Mouse (Mus musculus) heart, embryonic 14.5 days (tissue): ENCODE data around the gene Zfhx2. TPM values are rescaled to one million over a fixed set of nuclear protein-coding genes. Genes with fewer than 3 reads are reported as not detected.

ENCODE experiments used
- ATAC-seq: fragments of 200-750 bp; cut with Nextera tagmentation; 2 replicates; pipeline ENCODE4 v1.8.0; 2017; ENCODE audit warnings: low read depth, moderate TSS enrichment; ENCODE audit not compliant: insufficient number of reproducible peaks, insufficient read depth, low FRiP score
- H3K27ac ChIP-seq, 2 experiments: fragments of 200-500 bp in 1 of 2; fragments of 300-500 bp in 1 of 2; sonication (generic) in 1 of 2; replicated peaks in 1 of 2; 2 replicates each; pipeline ENCODE4 v1.5.1; 2012 to 2014; ENCODE audit warnings: low read depth in 2 of 2, low read length in 2 of 2, control low read depth in 1 of 2, mild to moderate bottlenecking in 1 of 2, mixed read lengths in 1 of 2; ENCODE audit not compliant: control insufficient read depth in 1 of 2, insufficient read depth in 1 of 2
- H3K27me3 ChIP-seq: fragments of 300-500 bp; sonication (generic); 2 replicates; pipeline ENCODE4 v1.6.1; 2014; ENCODE audit warnings: mild to moderate bottlenecking, low read length, control low read depth; ENCODE audit not compliant: control insufficient read depth, insufficient read depth
- H3K36me3 ChIP-seq: fragments of 300-500 bp; sonication (generic); 2 replicates; pipeline ENCODE4 v1.6.1; 2014; ENCODE audit warnings: mild to moderate bottlenecking, control low read depth, low read length, mixed read lengths; ENCODE audit not compliant: control insufficient read depth, insufficient read depth
- H3K4me1 ChIP-seq, 2 experiments: fragments of 200-500 bp in 1 of 2; fragments of 300-500 bp in 1 of 2; sonication (generic) in 1 of 2; 2 replicates each; pipeline ENCODE4 v1.6.1; 2012 to 2014; ENCODE audit warnings: low read length in 2 of 2, control low read depth in 1 of 2, mixed read lengths in 1 of 2; ENCODE audit not compliant: control insufficient read depth in 2 of 2, insufficient read depth in 2 of 2
- H3K4me2 ChIP-seq: fragments of 300-500 bp; sonication (generic); 2 replicates; pipeline ENCODE4 v1.6.1; 2014; ENCODE audit warnings: mild to moderate bottlenecking, low read length
- H3K4me3 ChIP-seq, 2 experiments: fragments of 200-500 bp in 1 of 2; fragments of 300-500 bp in 1 of 2; sonication (generic) in 1 of 2; 2 replicates each; pipeline ENCODE4 v1.5.1; 2012 to 2014; ENCODE audit warnings: low read length in 2 of 2, mild to moderate bottlenecking in 2 of 2, control low read depth in 1 of 2, low read depth in 1 of 2, moderate library complexity in 1 of 2; ENCODE audit not compliant: control insufficient read depth in 1 of 2, insufficient read depth in 1 of 2
- H3K9ac ChIP-seq: fragments of 300-500 bp; sonication (generic); 2 replicates; pipeline ENCODE4 v1.6.1; 2014; ENCODE audit warnings: mild to moderate bottlenecking, low read length
- H3K9me3 ChIP-seq: fragments of 300-500 bp; sonication (generic); 2 replicates; pipeline ENCODE4 v1.6.1; 2016; ENCODE audit warnings: low read length, control low read depth; ENCODE audit not compliant: control insufficient read depth
- WGBS: fragments of 180-500 bp; shearing (Covaris S2); extraction: QIAGEN DNeasy Blood & Tissue Kit; methylation state at CpG from one replicate; pipeline ENCODE4 v1.1.7; 2014; 5-methylcytosine and 5-hydroxymethylcytosine counted together
- polyA plus RNA-seq: library from polyadenylated mRNA; unstranded; fragments of >200 nt; fragmentation: Nextera tagmentation; extraction: Ambion mirVana; gene quantifications from 2 replicates; pipeline ENCODE4 v1.2.1, GENCODE M21; 2014

Gene Zfhx2
- polyA plus RNA-seq, 1 experiment from 2014 or later = 2.6 TPM

DNA sequence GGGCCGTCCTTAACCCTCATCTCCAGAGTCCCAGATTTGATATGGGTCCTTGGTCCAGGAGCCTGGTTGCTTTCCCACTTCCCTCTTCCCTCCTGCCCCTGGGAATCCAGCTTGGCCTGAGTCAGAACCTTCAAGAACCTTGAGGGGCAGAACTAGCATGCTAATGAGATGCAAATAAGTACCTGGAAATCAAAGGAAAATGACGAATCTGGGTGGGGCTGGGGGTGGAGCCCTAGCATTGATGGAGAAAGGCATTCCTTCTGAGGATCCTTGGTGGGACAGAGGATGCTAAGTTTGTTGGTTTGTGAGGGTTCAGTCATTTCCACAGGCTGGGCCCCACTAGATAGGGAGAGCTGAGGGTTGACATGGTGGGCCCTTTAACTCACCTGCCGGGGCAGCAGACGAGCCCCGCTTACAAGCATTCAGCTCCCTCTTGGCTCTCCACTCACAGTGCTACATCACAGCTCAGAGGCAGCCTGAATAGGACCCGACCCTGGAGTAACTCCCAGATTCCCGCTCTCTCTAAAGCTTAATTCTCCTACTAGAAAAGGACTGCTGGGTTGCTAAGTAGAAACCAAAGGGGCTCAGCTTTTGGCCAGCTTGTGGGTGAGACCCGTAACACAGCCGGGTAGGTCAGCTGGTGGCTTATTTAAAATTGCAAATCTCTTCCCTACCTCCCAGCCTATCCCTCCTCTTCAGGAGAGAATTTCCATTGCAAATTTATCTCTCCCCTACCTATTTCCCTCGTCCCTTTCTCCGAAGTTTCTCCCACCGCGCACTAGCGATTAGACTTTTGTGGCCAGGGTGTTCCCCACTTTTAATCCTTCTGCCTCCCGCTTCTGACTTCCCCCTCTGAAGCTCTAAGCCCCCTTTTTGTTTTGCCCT lies 14.4 kb downstream of the Zfhx2 start:
- no peaks in the 10 kb centered on the region for H3K9me3 ChIP-seq
- peaks cover 6 to 19% of the 10 kb centered on the region in 2 experiments for H3K4me1 ChIP-seq
- peak overlapping the region; percentile 30; the same call in 1 of the 2 replicates for H3K9ac ChIP-seq
- H3K27me3 ChIP-seq = peaks cover 20% of the 10 kb centered on the region
- no peak overlapping the region for H3K4me3 ChIP-seq
- ATAC-seq = no peak
- H3K4me2 ChIP-seq = no peak overlapping the region
- 29% methylated on average over 15 of the region's 15 CpGs for WGBS
- H3K27ac ChIP-seq = no peak overlapping the region
- H3K36me3 ChIP-seq = no peaks in the 10 kb centered on the region

DNA sequence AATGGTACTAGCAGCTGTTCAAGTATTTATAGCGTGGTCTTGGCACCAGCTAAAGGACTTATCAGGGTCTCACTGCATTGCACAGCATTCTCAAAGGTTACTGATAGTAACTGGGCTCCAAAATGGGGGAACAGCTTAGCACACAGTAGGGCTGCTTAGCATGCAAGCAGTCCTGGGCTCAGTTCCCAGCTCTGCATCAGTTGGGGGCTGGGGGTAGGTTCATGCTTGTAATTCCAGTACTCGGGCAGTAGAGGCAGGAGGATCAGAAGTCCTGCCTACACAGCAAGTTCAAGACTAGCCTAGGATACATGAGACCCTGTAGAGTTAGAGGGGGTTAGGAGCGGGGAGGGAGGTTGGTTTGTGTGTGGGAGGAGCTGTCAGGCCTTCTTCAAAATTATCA lies 15.2 kb downstream of the Zfhx2 start:
- Histone ChIP-seq H3K36me3 (no peaks in the 10 kb centered on the region), H3K9ac (no peak overlapping the region), H3K9me3 (no peaks in the 10 kb centered on the region), H3K27ac (no peak overlapping the region), H3K27me3 (peaks cover 27% of the 10 kb centered on the region), H3K4me2 (no peak overlapping the region), H3K4me3 (no peak overlapping the region), H3K4me1 (peaks cover 6 to 19% of the 10 kb centered on the region in 2 experiments)
- no peak for ATAC-seq
- 42% methylated on average over 3 of the region's 3 CpGs for WGBS

DNA sequence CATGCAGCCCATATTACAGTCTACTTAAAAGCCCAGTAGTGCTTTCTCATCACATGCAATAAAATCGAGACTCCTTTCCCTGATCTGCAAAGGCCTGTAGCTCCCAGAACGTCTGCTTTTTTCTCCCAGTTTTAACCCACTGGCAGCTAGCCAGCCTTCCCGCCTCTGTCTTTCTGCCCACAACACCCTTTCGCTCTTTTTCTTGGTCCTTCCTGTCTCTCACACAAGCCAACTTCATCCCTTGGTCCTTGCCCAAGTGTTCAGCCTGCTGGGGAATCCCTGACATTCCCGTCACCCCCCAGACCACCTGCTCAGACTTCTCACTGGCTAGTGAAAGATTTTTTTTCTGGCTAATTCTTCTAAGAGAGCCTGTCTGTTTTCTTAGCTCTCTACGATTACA lies 15.9 kb downstream of the Zfhx2 start:
- no peak overlapping the region for H3K9ac ChIP-seq
- H3K27ac ChIP-seq = no peak overlapping the region
- no peak overlapping the region for H3K4me2 ChIP-seq
- H3K9me3 ChIP-seq = no peaks in the 10 kb centered on the region
- no peak for ATAC-seq
- WGBS = 34% methylated on average over 6 of the region's 6 CpGs
- no peak overlapping the region for H3K4me3 ChIP-seq
- H3K27me3 ChIP-seq = peaks cover 27% of the 10 kb centered on the region
- H3K36me3 ChIP-seq = no peaks in the 10 kb centered on the region
- H3K4me1 ChIP-seq = peaks cover 6 to 19% of the 10 kb centered on the region in 2 experiments

DNA sequence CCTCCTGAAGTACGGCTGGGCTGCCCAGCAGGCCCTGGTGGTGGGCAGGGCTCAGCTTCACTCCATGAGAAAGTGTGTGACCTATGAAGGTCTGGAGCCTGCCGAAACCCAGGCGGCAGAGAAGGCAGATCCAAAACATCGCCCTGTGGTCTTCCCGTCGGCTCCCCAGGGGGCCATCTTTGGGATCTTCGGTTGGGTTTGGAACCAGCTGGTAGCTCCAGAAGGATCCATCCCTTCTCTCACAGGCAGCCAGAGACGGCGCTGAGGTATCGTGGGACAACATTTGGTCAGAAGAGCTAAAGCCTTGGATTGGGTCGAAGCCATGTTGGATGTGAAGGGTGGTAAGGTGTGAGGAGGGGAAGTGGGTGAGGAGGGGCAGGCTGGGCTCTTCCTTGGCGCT lies 17.7 kb downstream of the Zfhx2 start:
- Histone ChIP-seq H3K27me3 (peaks cover 27% of the 10 kb centered on the region), H3K4me3 (no peak overlapping the region), H3K9me3 (no peaks in the 10 kb centered on the region), H3K4me1 (peaks cover 6 to 15% of the 10 kb centered on the region in 2 experiments), H3K9ac (no peak overlapping the region), H3K36me3 (no peaks in the 10 kb centered on the region), H3K4me2 (no peak overlapping the region), H3K27ac (no peak overlapping the region)
- no peak for ATAC-seq
- WGBS = 90% methylated on average over 12 of the region's 12 CpGs

DNA sequence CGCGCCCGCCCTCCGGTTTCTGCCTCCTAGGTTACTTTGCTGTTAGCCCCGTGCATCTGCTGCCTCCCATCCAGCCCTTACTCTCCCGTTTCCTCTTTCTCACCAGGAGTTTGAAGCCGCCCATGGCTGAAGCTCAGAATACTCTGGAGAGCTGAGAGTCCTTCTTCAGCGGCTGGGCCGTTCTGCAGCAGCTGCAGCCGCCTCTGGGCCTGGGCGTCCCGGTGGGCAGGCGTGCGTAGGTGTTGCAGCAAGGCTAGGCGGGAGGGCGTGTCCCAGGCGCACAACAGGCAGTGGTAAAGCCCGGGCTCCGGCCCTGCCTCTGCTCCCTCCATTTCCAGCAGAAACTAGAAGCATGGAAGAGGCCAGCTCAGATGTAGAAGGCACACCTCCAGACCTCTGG lies 20.4 kb downstream of the Zfhx2 start:
- Histone ChIP-seq H3K4me2 (peak overlapping the region; percentile 31; the same call in 1 of the 2 replicates), H3K27me3 (peaks cover 12% of the 10 kb centered on the region; the same call in 1 of the 2 replicates), H3K9me3 (no peaks in the 10 kb centered on the region), H3K27ac (no peak overlapping the region), H3K36me3 (peaks cover 3% of the 10 kb centered on the region; the same call in 1 of the 2 replicates), H3K4me1 (0 out of 4 replicates have a peak, but pooled peaks cover 0 to 3% of the 10 kb centered on the region in 2 experiments), H3K9ac (no peak overlapping the region; the same call in 1 of the 2 replicates), H3K4me3 (no peak overlapping the region)
- WGBS = 20% methylated on average over 19 of the region's 19 CpGs
- no peak for ATAC-seq

DNA sequence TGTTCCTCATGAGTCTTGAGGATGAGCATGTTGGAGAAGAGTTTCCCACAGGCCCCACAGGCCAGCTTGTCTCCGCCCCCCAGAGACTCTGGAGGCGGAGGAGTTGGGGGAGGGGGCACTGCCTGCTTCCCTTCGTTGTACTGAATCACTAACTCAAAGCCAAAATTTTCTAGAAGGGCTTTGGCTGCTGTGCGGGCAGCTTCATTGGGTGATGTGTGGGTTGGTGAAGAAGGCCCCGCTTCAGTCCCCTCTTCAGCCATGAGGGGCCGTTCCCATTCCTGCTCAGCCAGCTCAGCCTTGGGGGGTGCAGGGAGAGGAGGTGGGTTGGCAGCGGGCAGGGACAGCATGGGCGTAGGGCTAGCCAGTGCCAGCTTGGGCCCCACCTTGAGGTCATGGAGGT lies 26.1 kb downstream of the Zfhx2 start:
- Histone ChIP-seq H3K36me3 (peaks cover 10% of the 10 kb centered on the region), H3K27me3 (peaks cover 24% of the 10 kb centered on the region), H3K4me2 (no peak overlapping the region), H3K9ac (no peak overlapping the region), H3K9me3 (no peaks in the 10 kb centered on the region), H3K27ac (no peak overlapping the region), H3K4me1 (peaks cover 8 to 13% of the 10 kb centered on the region in 2 experiments; a peak in 3 of 4 replicates), H3K4me3 (no peak overlapping the region)
- no peak for ATAC-seq
- 85% methylated on average over 8 of the region's 8 CpGs for WGBS

DNA sequence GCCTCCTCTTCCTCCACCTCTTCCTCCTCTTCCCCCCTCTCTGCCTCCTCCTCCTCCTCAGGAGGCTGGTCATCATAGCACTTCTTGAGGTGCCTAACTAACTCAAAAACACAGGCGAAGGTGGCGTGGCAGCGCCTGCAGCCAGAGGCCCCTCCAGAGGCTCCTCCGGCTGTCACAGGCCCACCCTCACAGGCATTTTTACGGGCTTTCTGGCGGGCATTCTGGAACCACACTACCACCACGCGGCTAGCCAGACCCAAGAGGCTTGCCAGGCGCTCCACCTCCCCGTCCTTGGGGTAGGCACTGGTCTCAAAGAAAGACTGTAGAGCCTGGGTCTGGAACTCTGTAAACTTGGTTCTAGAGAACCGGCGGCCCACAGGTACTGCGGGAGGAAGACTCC lies 26.7 kb downstream of the Zfhx2 start:
- peaks cover 10% of the 10 kb centered on the region for H3K36me3 ChIP-seq
- no peak overlapping the region for H3K4me2 ChIP-seq
- no peak overlapping the region for H3K4me3 ChIP-seq
- no peak overlapping the region for H3K9ac ChIP-seq
- H3K27ac ChIP-seq = no peak overlapping the region
- WGBS = 81% methylated on average over 13 of the region's 13 CpGs
- H3K4me1 ChIP-seq = peaks cover 10 to 13% of the 10 kb centered on the region in 2 experiments; a peak in 3 of 4 replicates
- peaks cover 24% of the 10 kb centered on the region for H3K27me3 ChIP-seq
- H3K9me3 ChIP-seq = no peaks in the 10 kb centered on the region
- ATAC-seq = no peak
